Mouse (Mus musculus) G1E (cell line): Measurements from ENCODE around the gene Erp29.

Experiments used
- CTCF ChIP-seq: IDR thresholded peaks from 2 replicates; pipeline ENCODE4 v1.5.1; 2012; ENCODE audit warnings: low read depth, low read length, inconsistent platforms, mixed read lengths
- GATA1 ChIP-seq: IDR thresholded peaks from 2 replicates; pipeline ENCODE4 v1.6.1; 2012; ENCODE audit warnings: borderline replicate concordance, low read length, inconsistent platforms, mixed read lengths
- GATA2 ChIP-seq: IDR thresholded peaks from 2 replicates; pipeline ENCODE4 v1.6.1; 2012; ENCODE audit warnings: low read depth, low read length, inconsistent platforms, borderline replicate concordance
- POLR2AphosphoS5 ChIP-seq: IDR thresholded peaks from 2 replicates; pipeline ENCODE4 v1.6.1; 2012; ENCODE audit warnings: low read depth, low read length, inconsistent platforms; ENCODE audit not compliant: insufficient replicate concordance
- TAL1 ChIP-seq: conservative IDR thresholded peaks from 2 replicates; pipeline ENCODE4 v1.6.1; 2012; ENCODE audit warnings: low read depth, low read length, inconsistent platforms, mixed read lengths

DNA sequence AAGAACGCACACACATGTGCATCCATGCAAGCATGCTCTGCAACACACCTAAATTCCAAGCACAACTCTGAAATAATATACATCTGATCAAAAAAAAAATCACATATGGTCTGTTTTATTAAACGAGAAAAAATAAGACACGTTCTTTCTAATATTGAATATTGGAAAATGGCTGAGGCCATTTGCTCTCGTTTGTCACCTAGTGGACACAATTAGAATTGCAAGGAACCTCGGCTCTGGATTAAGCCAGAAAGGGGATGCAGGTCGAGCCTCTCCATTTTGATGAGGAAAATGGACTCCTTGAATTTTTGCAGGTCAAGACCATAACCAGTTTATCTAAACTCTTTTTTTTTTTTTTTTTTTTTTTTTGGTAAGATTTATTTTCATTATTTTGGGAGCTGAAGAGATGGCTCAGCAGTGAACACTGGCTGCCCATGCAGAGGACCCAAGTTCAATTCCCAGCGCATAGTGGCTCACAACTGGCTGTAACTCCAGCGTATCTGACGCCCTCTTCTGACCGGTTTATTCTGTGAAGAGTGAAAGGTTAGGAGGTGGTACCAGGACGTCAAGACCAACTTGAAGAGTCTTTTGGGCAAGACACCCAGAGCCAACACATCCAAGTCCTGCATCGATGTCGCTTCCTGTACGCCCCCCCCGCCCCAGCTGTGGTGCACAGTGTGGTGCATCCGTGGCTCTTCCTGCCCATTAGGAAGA, 59.5 kb downstream of the Erp29 start:
- peak; percentile 71 for TF ChIP-seq CTCF
- no peak for TF ChIP-seq GATA2
- no peak for TF ChIP-seq TAL1
- no peak for TF ChIP-seq GATA1
- TF ChIP-seq POLR2AphosphoS5, result no peak
